Mouse (Mus musculus) frontal cortex, postnatal 36 days (tissue): ENCODE data around the gene Mybbp1a.
"Not testable (repeated sequence)": the region's sequence is repeated elsewhere in the genome, so short reads cannot be mapped to it uniquely, and the experiment has no call there.

ENCODE experiments used
- DNase-seq, 2 experiments: peaks; one replicate each; pipeline ENCODE4 v3.0.0; 2022; ENCODE audit warnings: low spot score in 2 of 2

The Mybbp1a gene

DNA sequence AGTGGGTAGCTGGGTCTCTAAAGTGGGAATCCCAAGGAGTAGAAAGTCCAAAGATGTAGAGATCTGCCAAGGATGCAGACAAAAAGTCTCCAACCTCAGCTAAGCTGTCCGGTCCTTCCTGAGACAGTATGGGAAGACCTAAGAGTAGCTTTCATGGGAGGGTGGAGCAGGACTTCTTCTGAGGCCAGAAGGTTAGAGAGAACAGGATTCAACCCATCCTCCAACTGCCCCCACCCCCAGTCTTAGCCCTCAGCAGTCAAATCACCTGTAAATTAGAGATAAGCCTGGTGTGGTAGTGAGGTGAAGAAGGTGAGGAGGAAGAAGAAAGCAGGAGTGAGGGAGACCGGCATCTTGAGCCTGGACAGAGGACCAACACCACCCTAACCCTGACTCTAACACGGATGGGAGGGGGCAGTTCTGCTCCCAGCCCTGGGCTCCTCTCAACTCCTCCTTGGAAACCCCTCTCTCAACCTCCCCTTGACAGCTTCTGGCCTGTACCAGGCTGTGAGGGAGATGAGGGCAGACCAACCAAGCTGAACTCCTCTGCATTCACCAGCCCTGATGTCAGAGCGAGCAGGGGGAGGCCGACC lies 27.5 kb upstream of the Mybbp1a start:
- DNase-seq, result no peak

GRCm38 (mm10) chr11:72415155-72415554 lies 26.0 kb upstream of the Mybbp1a start:
- no peak for DNase-seq

GRCm38 (mm10) chr11:72416666-72417065 lies 24.5 kb upstream of the Mybbp1a start:
- DNase-seq, result no peak

GRCm38 (mm10) chr11:72417376-72417775 lies 23.8 kb upstream of the Mybbp1a start:
- DNase-seq, result no peak

DNA sequence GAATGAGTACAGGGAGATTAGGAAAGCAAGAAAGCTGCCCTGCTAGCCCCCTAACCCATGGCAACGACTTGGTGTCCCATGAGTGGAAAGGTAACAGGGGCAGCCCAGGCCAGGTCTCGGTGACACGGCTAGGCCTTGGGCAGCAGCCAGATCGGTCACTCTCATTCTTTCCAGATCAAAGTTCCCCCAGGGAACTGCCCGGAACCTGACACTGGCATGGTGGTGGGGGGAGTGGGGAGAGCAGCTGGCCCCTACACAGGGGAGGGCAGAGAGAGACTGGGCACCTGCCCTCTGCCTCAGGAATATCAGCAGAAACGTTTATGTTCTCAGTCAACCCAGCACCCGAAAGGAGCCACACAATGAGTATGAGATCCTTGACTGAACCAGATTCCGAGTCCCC lies 22.9 kb upstream of the Mybbp1a start:
- DNase-seq, result no peak

DNA sequence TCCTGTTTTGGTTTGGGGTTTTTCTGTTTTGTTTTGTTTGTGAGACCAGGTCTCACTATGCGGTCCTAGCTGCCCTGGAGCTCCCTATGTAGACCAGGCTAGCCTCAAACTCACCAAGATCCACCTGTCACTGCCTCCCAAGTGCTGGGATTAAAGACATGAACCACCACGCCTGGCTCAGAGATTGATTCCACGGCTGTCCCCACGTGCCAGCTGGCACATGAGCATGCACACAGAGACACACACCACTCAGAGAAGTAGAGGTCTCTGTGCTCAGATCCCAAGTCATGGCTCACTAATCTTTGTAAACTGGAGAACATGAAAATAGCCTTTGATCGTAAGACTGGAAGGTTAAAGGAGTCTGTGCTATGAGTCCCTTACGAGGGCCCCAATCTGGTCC lies 22.1 kb upstream of the Mybbp1a start:
- DNase-seq, result no peak

DNA sequence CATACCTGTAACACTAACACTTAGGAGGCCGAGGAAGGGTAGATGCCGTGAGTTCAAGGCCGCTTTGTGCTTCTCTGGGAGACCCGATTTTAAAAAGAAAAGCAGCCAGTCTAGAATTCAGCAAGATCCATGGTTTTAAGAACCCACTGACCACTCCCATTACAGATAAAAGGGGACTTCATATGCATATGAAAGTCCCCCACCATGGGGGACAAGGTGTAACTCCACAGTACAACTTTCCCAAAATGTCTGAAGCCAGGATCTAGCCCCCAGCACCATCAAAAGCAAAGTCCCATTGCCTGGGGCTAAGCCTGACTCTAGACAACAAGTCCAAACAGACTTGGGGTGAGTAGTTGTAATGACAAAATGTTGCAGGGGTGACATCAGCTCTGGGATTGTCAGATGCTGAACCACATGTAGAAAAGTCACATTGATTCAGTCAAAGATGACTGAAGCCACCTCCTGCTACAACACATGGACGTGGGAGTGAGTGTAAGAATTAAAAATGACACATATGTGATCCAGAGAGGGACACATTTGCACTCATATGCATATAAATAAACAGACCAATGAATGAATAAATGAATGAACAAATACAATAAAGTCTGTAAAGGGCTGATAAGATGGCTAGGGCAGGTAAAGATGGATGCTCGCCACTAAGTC lies 20.6 kb upstream of the Mybbp1a start:
- no peak for DNase-seq

DNA sequence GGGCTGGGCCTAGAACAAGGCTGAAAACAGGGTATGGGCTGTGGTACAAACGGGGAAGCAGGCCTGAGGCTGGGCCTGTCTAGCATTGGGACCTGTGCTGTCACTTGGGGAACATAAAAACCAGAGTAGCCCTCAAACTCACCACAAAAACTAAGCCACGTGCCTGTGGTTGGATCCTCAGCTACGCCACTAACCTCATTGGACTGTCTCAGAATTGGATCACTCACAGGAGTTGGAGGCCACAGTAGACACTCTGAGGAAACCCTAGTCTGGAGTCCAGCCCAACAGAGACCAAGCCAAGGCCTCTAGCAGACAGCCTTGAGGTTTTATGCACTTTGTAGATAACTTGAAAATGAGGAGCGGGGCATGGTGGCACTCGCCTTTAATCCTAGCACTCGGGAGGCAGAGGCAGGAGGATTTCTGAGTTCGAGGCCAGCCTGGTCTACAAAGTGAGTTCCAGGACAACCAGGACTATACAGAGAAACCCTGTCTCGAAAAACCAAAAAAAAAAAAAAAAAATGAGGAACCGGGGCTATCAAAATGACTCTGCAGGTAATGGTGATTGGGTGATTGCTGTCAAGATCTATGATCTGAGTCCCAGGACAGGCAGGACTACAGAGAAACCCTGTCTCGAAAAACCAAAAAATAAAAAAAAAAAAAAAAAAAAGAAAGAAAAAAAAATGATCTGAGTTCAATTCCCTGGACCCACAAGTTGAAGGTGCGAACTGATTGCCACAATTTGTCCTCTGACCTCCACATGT lies 19.5 kb upstream of the Mybbp1a start:
- no peak for DNase-seq

GRCm38 (mm10) chr11:72423686-72424085 lies 17.5 kb upstream of the Mybbp1a start:
- no peak for DNase-seq

DNA sequence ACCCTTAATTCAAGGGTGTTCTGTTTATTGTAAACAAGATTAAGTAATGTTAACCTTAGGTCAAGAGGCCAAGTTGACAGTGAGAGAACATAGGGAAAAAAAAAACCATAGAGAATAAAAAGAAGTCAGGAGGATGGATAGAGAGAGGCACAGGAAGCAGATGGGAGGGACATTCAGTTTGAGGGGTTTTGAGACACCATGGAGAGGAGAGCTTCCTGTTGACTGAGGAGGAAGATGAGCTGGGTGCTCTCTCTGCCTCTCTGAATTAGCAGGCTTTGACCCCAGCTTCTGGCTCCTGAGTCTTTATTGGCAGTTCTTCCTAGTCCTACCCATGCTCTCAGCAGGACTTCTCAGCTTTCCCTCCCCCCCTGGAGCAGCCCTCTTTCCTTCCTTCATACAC lies 16.0 kb upstream of the Mybbp1a start:
- no peak for DNase-seq

GRCm38 (mm10) chr11:72426884-72427283 lies 14.3 kb upstream of the Mybbp1a start:
- DNase-seq, result no peak

- DNase-seq, result peak; percentile 54 to 65
Measured at GRCm38 (mm10) chr11:72428694-72429093, 12.5 kb upstream of the Mybbp1a start.

DNA sequence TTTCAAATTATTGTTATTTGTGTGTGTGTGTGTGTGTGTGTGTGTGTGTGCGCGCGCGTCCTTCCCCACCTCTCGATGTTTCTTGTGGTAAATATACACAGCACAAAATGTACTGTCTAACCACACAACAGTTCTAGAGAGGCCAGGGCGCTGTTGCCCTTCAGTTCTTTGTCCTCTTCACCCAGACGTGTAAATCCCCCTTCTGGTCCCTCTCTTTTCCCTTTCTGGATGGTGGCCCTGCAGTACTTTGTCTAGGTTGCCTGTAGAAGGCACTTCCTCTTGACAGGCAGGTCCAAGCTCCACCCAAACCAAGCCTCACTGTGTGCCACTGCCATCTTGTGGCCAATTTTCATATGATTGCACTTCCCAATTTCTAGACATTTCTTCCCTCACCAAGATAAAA lies 11.9 kb upstream of the Mybbp1a start:
- peak; percentile 64 to 86 for DNase-seq

- not testable (repeated sequence) for DNase-seq
Measured at GRCm38 (mm10) chr11:72430311-72431068, 10.7 kb upstream of the Mybbp1a start.

GRCm38 (mm10) chr11:72434963-72435693 lies 6.0 kb upstream of the Mybbp1a start, which contains the start of gene Ggt6:
TSS of gene Ggt6 (plus strand) at chr11:72435526.
- DNase-seq, result no peak

DNA sequence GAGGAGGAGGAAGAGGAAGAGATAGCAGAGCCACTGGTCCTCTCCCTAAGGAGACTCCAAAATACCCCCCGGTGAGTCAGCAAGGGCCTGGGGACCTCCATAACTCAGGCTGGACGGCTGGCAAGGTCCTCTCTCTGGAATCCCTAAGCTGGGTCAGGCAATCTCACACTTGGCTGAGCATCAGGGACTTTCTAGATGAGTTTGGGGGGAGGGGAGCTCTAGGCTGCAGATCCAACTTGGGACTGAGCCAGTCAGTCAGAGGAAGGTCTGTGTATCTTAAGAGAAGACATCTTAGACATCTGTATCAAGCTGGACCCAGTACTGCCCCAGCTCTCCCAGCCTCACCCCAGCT lies 5.5 kb upstream of the Mybbp1a start:
- no peak for DNase-seq

DNA sequence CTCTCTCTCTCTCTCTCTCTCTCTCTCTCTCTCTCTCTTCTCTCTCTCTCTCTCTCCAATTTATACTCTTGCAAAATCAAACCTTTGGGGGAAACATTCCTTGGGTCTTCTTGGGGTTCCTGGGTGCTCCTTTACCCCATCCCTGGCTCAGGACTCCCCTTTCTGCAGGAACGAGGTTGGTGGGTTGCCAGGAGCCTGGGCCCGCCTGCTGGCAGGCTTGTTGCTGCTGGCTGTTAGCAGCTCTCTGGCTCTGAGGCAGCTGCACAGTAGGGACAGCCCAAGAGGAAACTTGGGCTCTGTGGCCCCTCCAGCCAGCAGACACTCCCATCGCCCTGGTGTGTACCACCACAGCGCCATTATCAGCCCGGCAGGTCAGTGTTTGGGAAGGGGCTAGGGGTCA lies 4.9 kb upstream of the Mybbp1a start:
- peak in 1 of 2 experiments; percentile 42 for DNase-seq

- DNase-seq, result no peak
Measured at GRCm38 (mm10) chr11:72436756-72437650, 4.2 kb upstream of the Mybbp1a start.

DNA sequence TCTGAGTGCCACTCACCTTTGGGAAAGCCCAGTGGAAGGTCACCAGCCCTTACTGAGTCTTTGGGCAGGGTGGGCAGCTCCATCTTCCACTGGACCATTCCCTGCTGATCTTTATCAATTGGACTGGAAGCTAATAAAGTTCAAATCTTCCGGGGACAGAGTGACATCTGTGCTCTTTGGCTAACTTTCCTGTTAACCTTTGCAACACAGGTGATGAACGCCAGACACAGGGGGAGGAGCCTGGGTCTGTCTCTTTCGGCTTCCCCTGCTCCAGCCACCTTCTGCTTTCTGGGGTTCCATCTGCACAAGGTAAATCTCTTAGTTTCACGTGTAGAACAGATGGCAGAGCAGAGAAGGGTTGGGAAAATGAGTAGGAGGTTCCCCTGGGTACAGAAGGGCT lies 2.7 kb upstream of the Mybbp1a start:
- DNase-seq, result no peak

- DNase-seq, result not testable (repeated sequence)
Measured at GRCm38 (mm10) chr11:72440597-72440964, 574 bp upstream of the Mybbp1a start.
